Mouse (Mus musculus): Measurements from ENCODE around the gene Ndufa4l2. TPM values are rescaled to one million over a fixed set of nuclear protein-coding genes. Genes with fewer than 3 reads are reported as not detected.
A peak's percentile ranks its signal among the peaks of the same experiment; 100 is the strongest.

Gene Ndufa4l2
- total RNA-seq, 4 experiments from 2014 or later: 17.2 to 26.5 (median 21.6) TPM

- no peak for DNase-seq (ENCODE audit: low spot score)
Measured at GRCm38 (mm10) chr10:127526681-127527080, 11.9 kb downstream of the Ndufa4l2 start.

- DNase-seq (ENCODE audit: low spot score): no peak
Measured at GRCm38 (mm10) chr10:127527481-127527880, 12.7 kb downstream of the Ndufa4l2 start.

- no peak for DNase-seq (ENCODE audit: low spot score)
Measured at GRCm38 (mm10) chr10:127530945-127531344, 16.2 kb downstream of the Ndufa4l2 start.

GRCm38 (mm10) chr10:127531548-127531947, 16.8 kb downstream of the Ndufa4l2 start:
- no peak for DNase-seq (ENCODE audit: low spot score)

- DNase-seq (ENCODE audit: low spot score): no peak
Measured at GRCm38 (mm10) chr10:127534036-127534928, 19.5 kb downstream of the Ndufa4l2 start, which contains the start of gene Nxph4. TSS of gene Nxph4 (minus strand) at chr10:127534559.

GRCm38 (mm10) chr10:127534929-127535384, 20.2 kb downstream of the Ndufa4l2 start:
- no peak for DNase-seq (ENCODE audit: low spot score)

GRCm38 (mm10) chr10:127536586-127537314, 22.0 kb downstream of the Ndufa4l2 start:
- DNase-seq (ENCODE audit: low spot score): no peak

- peak; percentile 71 for DNase-seq (ENCODE audit: low spot score)
Measured at GRCm38 (mm10) chr10:127537854-127538583, 23.3 kb downstream of the Ndufa4l2 start.

GRCm38 (mm10) chr10:127541510-127541909, 26.7 kb downstream of the Ndufa4l2 start:
- DNase-seq (ENCODE audit: low spot score): no peak

GRCm38 (mm10) chr10:127542084-127542483, 27.3 kb downstream of the Ndufa4l2 start:
- no peak for DNase-seq (ENCODE audit: low spot score)

GRCm38 (mm10) chr10:127542720-127543119, 28.0 kb downstream of the Ndufa4l2 start:
- no peak for DNase-seq (ENCODE audit: low spot score)

- DNase-seq (ENCODE audit: low spot score): no peak
Measured at GRCm38 (mm10) chr10:127543916-127544315, 29.1 kb downstream of the Ndufa4l2 start.

GRCm38 (mm10) chr10:127544375-127544774, 29.6 kb downstream of the Ndufa4l2 start:
- DNase-seq (ENCODE audit: low spot score): no peak

GRCm38 (mm10) chr10:127546505-127546904, 31.7 kb downstream of the Ndufa4l2 start:
- no peak for DNase-seq (ENCODE audit: low spot score)

GRCm38 (mm10) chr10:127548236-127548635, 33.5 kb downstream of the Ndufa4l2 start:
- no peak for DNase-seq (ENCODE audit: low spot score)

GRCm38 (mm10) chr10:127549892-127550291, 35.1 kb downstream of the Ndufa4l2 start:
- no peak for DNase-seq (ENCODE audit: low spot score)

GRCm38 (mm10) chr10:127555703-127556102, 40.9 kb downstream of the Ndufa4l2 start:
- DNase-seq (ENCODE audit: low spot score): no peak

GRCm38 (mm10) chr10:127557397-127557796, 42.6 kb downstream of the Ndufa4l2 start:
- no peak for DNase-seq (ENCODE audit: low spot score)

- DNase-seq (ENCODE audit: low spot score): no peak
Measured at GRCm38 (mm10) chr10:127561145-127561544, 46.4 kb downstream of the Ndufa4l2 start.

- no peak for DNase-seq (ENCODE audit: low spot score)
Measured at GRCm38 (mm10) chr10:127563840-127564239, 49.1 kb downstream of the Ndufa4l2 start.

- DNase-seq (ENCODE audit: low spot score): peak; percentile 57
Measured at GRCm38 (mm10) chr10:127564301-127564700, 49.5 kb downstream of the Ndufa4l2 start.

All from heart, adult 8-10 months (tissue).